Mouse (Mus musculus) CH12.LX (cell line): ENCODE data around the gene Gm17482. TPM values are rescaled to one million over a fixed set of nuclear protein-coding genes. Genes with fewer than 3 reads are reported as not detected.

Experiments used
- DNase-seq: peaks from one replicate; pipeline ENCODE4 v3.0.0-alpha.2; 2013; ENCODE audit errors: extremely low read depth
- H3K27ac ChIP-seq: 2 replicates; pipeline ENCODE4 v1.5.1; 2012; ENCODE audit warnings: low read depth, mild to moderate bottlenecking, control low read depth, moderate library complexity; ENCODE audit not compliant: insufficient read depth
- H3K27me3 ChIP-seq: replicated peaks from 2 replicates; pipeline ENCODE3; 2012; ENCODE audit warnings: inconsistent platforms
- H3K36me3 ChIP-seq, 2 experiments: replicated peaks in 1 of 2; 2 replicates each; pipeline versions ENCODE3 to v1.6.1; 2012; ENCODE audit warnings: inconsistent platforms in 1 of 2, low read length in 1 of 2, mild to moderate bottlenecking in 1 of 2, mixed read lengths in 1 of 2, moderate library complexity in 1 of 2; ENCODE audit not compliant: control insufficient read depth in 1 of 2, insufficient read depth in 1 of 2
- H3K4me1 ChIP-seq, 2 experiments: 2 replicates each; pipeline ENCODE4 v1.6.1; 2012; ENCODE audit warnings: inconsistent platforms in 1 of 2, moderate library complexity in 1 of 2; ENCODE audit not compliant: insufficient read depth in 2 of 2, control insufficient read depth in 1 of 2
- H3K4me2 ChIP-seq: 2 replicates; pipeline ENCODE4 v1.6.1; 2012; ENCODE audit warnings: low read depth, mild to moderate bottlenecking, control low read depth; ENCODE audit not compliant: poor library complexity, insufficient read depth, severe bottlenecking
- H3K4me3 ChIP-seq, 3 experiments: fragments of 150-350 bp in 1 of 3; sonication (generic) in 1 of 3; replicated peaks in 1 of 3; 2 replicates each; pipeline versions ENCODE3 to v1.5.1; 2011 to 2012; ENCODE audit warnings: low read depth in 2 of 3, low read length in 2 of 3, mild to moderate bottlenecking in 2 of 3, moderate library complexity in 2 of 3, control low read depth in 1 of 3, improper control_type of control experiment in 1 of 3, inconsistent platforms in 1 of 3, mixed read lengths in 1 of 3; ENCODE audit not compliant: poor library complexity in 1 of 3
- H3K79me2 ChIP-seq: replicated peaks from 2 replicates; pipeline ENCODE4 v1.6.1; 2012; ENCODE audit warnings: mild to moderate bottlenecking, moderate library complexity; ENCODE audit not compliant: control insufficient read depth, poor library complexity, insufficient read depth, severe bottlenecking; ENCODE audit errors: extremely low read depth
- H3K9ac ChIP-seq: 2 replicates; pipeline ENCODE4 v1.6.1; 2012; ENCODE audit warnings: low read depth, mild to moderate bottlenecking, control low read depth, moderate library complexity; ENCODE audit not compliant: insufficient read depth
- H3K9me3 ChIP-seq: replicated peaks from 2 replicates; pipeline ENCODE3; 2012; ENCODE audit warnings: low read length, inconsistent platforms, mixed read lengths
- CHD2 ChIP-seq: IDR thresholded peaks from 2 replicates; pipeline ENCODE4 v1.6.1; 2011; ENCODE audit warnings: low read length, improper control_type of control experiment
- CTCF ChIP-seq, 2 experiments: IDR thresholded peaks in 1 of 2; conservative IDR thresholded peaks in 1 of 2; 2 replicates each; pipeline ENCODE4 v1.5.1; 2011 to 2012; ENCODE audit warnings: low read depth in 2 of 2, low read length in 2 of 2, improper control_type of control experiment in 1 of 2, inconsistent platforms in 1 of 2, mild to moderate bottlenecking in 1 of 2, moderate library complexity in 1 of 2
- E2F4 ChIP-seq: IDR thresholded peaks from 2 replicates; pipeline ENCODE4 v1.6.1; 2011; ENCODE audit warnings: low read depth, low read length, improper control_type of control experiment; ENCODE audit not compliant: insufficient replicate concordance
- ELF1 ChIP-seq: IDR thresholded peaks from 2 replicates; pipeline ENCODE4 v1.6.1; 2014; ENCODE audit warnings: low read depth, mild to moderate bottlenecking, inconsistent platforms, low read length, improper control_type of control experiment
- ETS1 ChIP-seq: conservative IDR thresholded peaks from 2 replicates; pipeline ENCODE4 v1.6.1; 2012; ENCODE audit warnings: low read depth, mild to moderate bottlenecking, inconsistent platforms, low read length, improper control_type of control experiment, moderate library complexity
- GABPA ChIP-seq: IDR thresholded peaks from 2 replicates; pipeline ENCODE4 v1.6.1; 2012; ENCODE audit warnings: low read depth, low read length, improper control_type of control experiment, inconsistent platforms; ENCODE audit not compliant: insufficient replicate concordance
- HCFC1 ChIP-seq: IDR thresholded peaks from 2 replicates; pipeline ENCODE4 v1.6.1; 2012; ENCODE audit warnings: low read depth, mild to moderate bottlenecking, inconsistent platforms, low read length, improper control_type of control experiment
- IRF4 ChIP-seq: IDR thresholded peaks from 2 replicates; pipeline ENCODE4 v1.6.1; 2014; ENCODE audit warnings: low read depth, mild to moderate bottlenecking, inconsistent platforms, low read length, improper control_type of control experiment
- JUN ChIP-seq: IDR thresholded peaks from 2 replicates; pipeline ENCODE4 v1.6.1; 2011; ENCODE audit warnings: low read depth, mild to moderate bottlenecking, low read length, improper control_type of control experiment, moderate library complexity; ENCODE audit not compliant: insufficient read depth
- KAT2A ChIP-seq: IDR thresholded peaks from 2 replicates; pipeline ENCODE4 v1.6.1; 2012; ENCODE audit warnings: low read length, improper control_type of control experiment, inconsistent platforms; ENCODE audit not compliant: insufficient replicate concordance
- MAZ ChIP-seq: IDR thresholded peaks from 2 replicates; pipeline ENCODE4 v1.6.1; 2012; ENCODE audit warnings: low read depth, mild to moderate bottlenecking, inconsistent platforms, low read length, improper control_type of control experiment, moderate library complexity
- MXI1 ChIP-seq: IDR thresholded peaks from 2 replicates; pipeline ENCODE4 v1.6.1; 2011; ENCODE audit warnings: mild to moderate bottlenecking, low read depth, low read length, improper control_type of control experiment
- MYC ChIP-seq: IDR thresholded peaks from 2 replicates; pipeline ENCODE4 v1.6.1; 2011; ENCODE audit warnings: low read depth, mild to moderate bottlenecking, improper control_type of control experiment, low read length
- PAX5 ChIP-seq: IDR thresholded peaks from 2 replicates; pipeline ENCODE4 v1.6.1; 2012; ENCODE audit warnings: low read length, inconsistent platforms, mixed read lengths
- SIN3A ChIP-seq: IDR thresholded peaks from 2 replicates; pipeline ENCODE4 v1.6.1; 2012; ENCODE audit warnings: low read length, improper control_type of control experiment, inconsistent platforms
- TCF12 ChIP-seq: IDR thresholded peaks from 2 replicates; pipeline ENCODE4 v1.6.1; 2014; ENCODE audit warnings: low read depth, mild to moderate bottlenecking, inconsistent platforms, low read length, improper control_type of control experiment
- UBTF ChIP-seq: IDR thresholded peaks from 2 replicates; pipeline ENCODE4 v1.6.1; 2012; ENCODE audit warnings: low read depth, mild to moderate bottlenecking, inconsistent platforms, low read length, improper control_type of control experiment, moderate library complexity
- USF1 ChIP-seq: IDR thresholded peaks from 2 replicates; pipeline ENCODE4 v1.6.1; 2014; ENCODE audit warnings: low read depth, mild to moderate bottlenecking, inconsistent platforms, low read length, improper control_type of control experiment
- dilution Hi-C: fragments of 300-500 bp; cut with MboI; formaldehyde crosslinking; loops from 2 replicates; pipeline ENCODE4 v1.14.3; 2020; ENCODE audit warnings: low sequenced_read_pairs; ENCODE audit not compliant: extremely low pct_unique_long_range_greater_than_20kb, extremely low pct_ligation_motif_present
- in situ Hi-C: fragments of 300-500 bp; cut with MboI; formaldehyde crosslinking; loops from 3 replicates; pipeline ENCODE4 v1.14.3; 2019; ENCODE audit warnings: low sequenced_read_pairs, low pct_ligation_motif_present, low pct_unique_long_range_greater_than_20kb, mixed read lengths
- polyA plus RNA-seq: library from polyadenylated mRNA; unstranded; fragments of >175 nt; gene quantifications from 2 replicates; pipeline ENCODE4 v1.2.1, GENCODE M21; 2012; ENCODE audit warnings: low read depth; ENCODE audit not compliant: insufficient read length
- total RNA-seq, 2 experiments: library from RNA; depleted of rRNA; stranded (reverse); fragments of 300-350 nt in 1 of 2; fragments of >200 nt in 1 of 2; gene quantifications; 2 replicates each; pipeline ENCODE4 v1.2.3; 2012 to 2014

Gm17482 gene
- total and polyA plus RNA-seq, 3 experiments = not detected

DNA sequence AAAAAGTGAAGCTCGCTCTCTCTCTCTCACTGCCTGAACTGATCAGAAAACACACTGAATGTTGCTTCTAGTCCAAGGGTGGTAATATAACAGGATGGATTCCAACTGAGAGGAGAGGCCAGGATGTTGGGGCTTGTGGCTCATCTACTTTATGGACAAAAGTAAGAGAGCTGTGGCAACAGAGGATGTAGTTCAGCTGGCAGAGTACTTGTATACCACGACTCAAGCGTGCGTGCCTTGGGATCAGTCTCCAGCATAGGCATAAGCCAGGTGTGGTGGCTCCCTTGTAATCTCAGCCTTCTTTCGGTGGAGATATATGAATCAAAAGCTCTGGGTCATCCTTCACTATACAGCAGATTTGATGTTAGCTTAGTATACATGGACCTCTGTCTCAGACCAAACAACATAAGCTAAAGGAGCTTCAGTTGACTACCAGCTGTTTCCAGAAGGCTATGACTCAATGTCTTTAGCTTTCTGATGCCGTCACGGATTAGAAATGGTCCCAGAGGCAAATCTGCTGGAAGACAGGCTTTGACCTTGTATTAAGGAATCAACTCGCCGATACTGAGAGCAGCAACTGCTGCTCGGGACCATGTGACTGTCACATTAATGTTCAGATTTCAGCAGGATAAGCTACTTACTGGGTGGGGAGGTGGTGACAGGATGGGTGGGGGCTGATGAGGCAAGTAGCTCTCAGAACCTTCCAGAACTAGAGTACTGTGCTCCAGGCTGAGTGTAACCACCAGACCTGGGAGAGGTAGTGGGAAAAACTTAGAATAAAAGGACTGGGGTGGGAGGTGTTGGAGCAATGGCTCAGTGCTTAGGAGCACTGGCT lies 41.6 kb downstream of the Gm17482 start (continued):
- TF ChIP-seq KAT2A (no peak), CTCF (conservative IDR thresholded peaks at IDR 0.05 in 1 of 2, IDR thresholded peaks at IDR 0.05 in 1 of 2; ENCODE audit: low read depth in 2 of 2, low read length in 2 of 2) (no peak), TCF12 (no peak), E2F4 (no peak)

GRCm38 (mm10) chr6:115269561-115269960 lies 42.4 kb downstream of the Gm17482 start:
- Histone ChIP-seq H3K4me3 (no peak overlapping the region), H3K36me3 (peaks cover 0 to 8% of the 10 kb centered on the region in 2 experiments), H3K9me3 (no peaks in the 10 kb centered on the region), H3K4me1 (peaks cover 0 to 6% of the 10 kb centered on the region in 2 experiments; a peak in 2 of 4 replicates), H3K27ac (no peak overlapping the region), H3K4me2 (no peak overlapping the region), H3K79me2 (no peaks in the 10 kb centered on the region), H3K27me3 (no peaks in the 10 kb centered on the region), H3K9ac (no peak overlapping the region)
- dilution Hi-C loops = no loop called here
- in situ Hi-C loops = loop anchor here (10.0 to 25.0 kb wide), 2 partner anchors 215 to 332 kb away; no protein-coding TSS in a partner anchor
- no peak for DNase-seq
- TF ChIP-seq HCFC1 (no peak), CTCF (conservative IDR thresholded peaks at IDR 0.05 in 1 of 2, IDR thresholded peaks at IDR 0.05 in 1 of 2; ENCODE audit: low read depth in 2 of 2, low read length in 2 of 2) (no peak), MYC (no peak), ETS1 (no peak), UBTF (no peak), SIN3A (no peak), JUN (no peak), CHD2 (no peak), MAZ (no peak), IRF4 (no peak), USF1 (no peak), ELF1 (no peak), GABPA (no peak), MXI1 (no peak), PAX5 (no peak)
